Mouse (Mus musculus) lung, adult 2 months (tissue): ENCODE results near the gene Chac2.

Experiments
- CTCF ChIP-seq: fragments of 200-500 bp; IDR thresholded peaks from 2 replicates; pipeline ENCODE4 v1.5.1; 2011; ENCODE audit warnings: mild to moderate bottlenecking, low read length, control low read depth; ENCODE audit not compliant: insufficient read depth
- POLR2A ChIP-seq: fragments of 200-500 bp; IDR thresholded peaks from 2 replicates; pipeline ENCODE4 v1.6.1; 2011; ENCODE audit warnings: low read depth, mild to moderate bottlenecking, control low read depth, low read length, borderline replicate concordance; ENCODE audit errors: extremely low read depth

GRCm38 (mm10) chr11:30986625-30987017, 471 bp upstream of the Chac2 start:
- TF ChIP-seq CTCF: no peak
- TF ChIP-seq POLR2A: no peak
